Mouse (Mus musculus): ENCODE measurements around the gene Npas2.

DNA sequence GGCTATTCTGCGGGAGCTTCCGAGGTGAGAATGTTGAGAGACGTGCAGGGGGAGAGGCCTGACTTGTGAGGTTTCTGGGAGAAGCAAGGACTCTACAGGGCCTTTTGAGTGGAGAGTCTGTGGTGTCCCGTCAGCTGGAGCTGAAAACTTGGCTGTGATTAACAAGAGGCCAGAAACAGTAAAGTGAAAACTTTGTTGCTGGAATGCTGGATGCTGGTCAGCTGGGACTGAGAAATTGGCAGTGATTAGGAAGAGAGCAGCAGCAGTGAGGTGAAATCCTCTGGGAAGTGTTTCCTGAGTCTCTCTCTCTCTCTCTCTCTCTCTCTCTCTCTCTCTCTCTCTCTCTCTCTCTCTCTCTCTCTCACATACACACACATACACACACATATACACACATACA lies 148.3 kb downstream of the Npas2 start:
- TF ChIP-seq EP300 (IDR thresholded peaks at IDR 0.05; ENCODE audit: insufficient read depth, low read depth, low read length): no peak
- TF ChIP-seq CTCF (IDR thresholded peaks at IDR 0.05; ENCODE audit: low read depth, low read length): no peak

All from ES-Bruce4 (cell line).